Mouse (Mus musculus): ENCODE measurements at regions not wholly inside any gene's neighbourhood (a gene's known extent, or its start where the extent isn't known, plus 50 kb on each side); places are given as distances from the start of the nearest gene placed in this dataset.
A peak's percentile ranks its signal among the peaks of the same experiment; 100 is the strongest.

GRCm38 (mm10) chr9:63876886-63877285 is 119.1 kb upstream of the Smad3 start:
- H3K9me3 ChIP-seq, result no peaks in the 10 kb centered on the region
- H3K27ac ChIP-seq, result no peak overlapping the region
- peaks cover 42% of the 10 kb centered on the region for H3K4me1 ChIP-seq
- peak overlapping the region; percentile 14; the same call in 1 of the 2 replicates for H3K4me2 ChIP-seq (replicated peaks)
- no peak overlapping the region for H3K9ac ChIP-seq
- H3K4me3 ChIP-seq, result no peak overlapping the region
- H3K27me3 ChIP-seq (replicated peaks), result peaks cover 17% of the 10 kb centered on the region
- no peaks in the 10 kb centered on the region for H3K36me3 ChIP-seq
- 51% methylated on average over 13 of the region's 13 CpGs for WGBS
- ATAC-seq (ENCODE audit: low FRiP score, low read depth), result no peak

- no peak overlapping the region for H3K4me2 ChIP-seq (replicated peaks)
- H3K27me3 ChIP-seq (replicated peaks), result peaks cover 16% of the 10 kb centered on the region
- no peak overlapping the region for H3K4me3 ChIP-seq
- ATAC-seq (ENCODE audit: low FRiP score, low read depth), result no peak
- H3K27ac ChIP-seq, result no peak overlapping the region
- 84% methylated on average over 12 of the region's 12 CpGs for WGBS
- H3K36me3 ChIP-seq, result no peaks in the 10 kb centered on the region
- peaks cover 33% of the 10 kb centered on the region for H3K4me1 ChIP-seq
- no peaks in the 10 kb centered on the region for H3K9me3 ChIP-seq
- no peak overlapping the region for H3K9ac ChIP-seq
These were observed 118.2 kb upstream of the Smad3 start for GRCm38 (mm10) chr9:63876023-63876422.

- Histone ChIP-seq H3K4me2 (replicated peaks) (no peak overlapping the region), H3K9me3 (peaks cover under 1% of the 10 kb centered on the region; the same call in 1 of the 2 replicates), H3K27ac (no peak overlapping the region), H3K36me3 (no peaks in the 10 kb centered on the region), H3K4me1 (peaks cover 32% of the 10 kb centered on the region), H3K27me3 (replicated peaks) (peaks cover 16% of the 10 kb centered on the region), H3K9ac (no peak overlapping the region), H3K4me3 (no peak overlapping the region)
- 87% methylated on average over 5 of the region's 5 CpGs for WGBS
- ATAC-seq (ENCODE audit: low FRiP score, low read depth), result no peak
These were observed 117.4 kb upstream of the Smad3 start for GRCm38 (mm10) chr9:63875193-63875592.

GRCm38 (mm10) chr9:63864350-63864749 is 106.6 kb upstream of the Smad3 start:
- H3K4me3 ChIP-seq, result no peak overlapping the region
- ATAC-seq (ENCODE audit: low FRiP score, low read depth), result 0 out of 2 replicates have a peak, but pooled peaks have one; percentile 4
- peaks cover 12% of the 10 kb centered on the region for H3K4me1 ChIP-seq
- H3K36me3 ChIP-seq, result no peaks in the 10 kb centered on the region
- no peaks in the 10 kb centered on the region for H3K27me3 ChIP-seq (replicated peaks)
- H3K4me2 ChIP-seq (replicated peaks), result no peak overlapping the region
- H3K9me3 ChIP-seq, result peaks cover 4% of the 10 kb centered on the region; the same call in 1 of the 2 replicates
- H3K9ac ChIP-seq, result no peak overlapping the region
- H3K27ac ChIP-seq, result no peak overlapping the region
- 25% methylated on average over 11 of the region's 11 CpGs for WGBS

- 80% methylated on average over 4 of the region's 4 CpGs for WGBS
- no peaks in the 10 kb centered on the region for H3K27me3 ChIP-seq (replicated peaks)
- peaks cover 12% of the 10 kb centered on the region for H3K4me1 ChIP-seq
- H3K9me3 ChIP-seq, result no peaks in the 10 kb centered on the region
- ATAC-seq (ENCODE audit: low FRiP score, low read depth), result no peak
- H3K27ac ChIP-seq, result no peak overlapping the region
- H3K4me2 ChIP-seq (replicated peaks), result no peak overlapping the region
- H3K9ac ChIP-seq, result no peak overlapping the region
- no peaks in the 10 kb centered on the region for H3K36me3 ChIP-seq
- no peak overlapping the region for H3K4me3 ChIP-seq
These were observed 105.5 kb upstream of the Smad3 start for GRCm38 (mm10) chr9:63863328-63863727.

- no peaks in the 10 kb centered on the region for H3K27me3 ChIP-seq (replicated peaks)
- H3K27ac ChIP-seq, result no peak overlapping the region
- H3K36me3 ChIP-seq, result no peaks in the 10 kb centered on the region
- no peak for ATAC-seq (ENCODE audit: low FRiP score, low read depth)
- H3K4me3 ChIP-seq, result no peak overlapping the region
- H3K9ac ChIP-seq, result no peak overlapping the region
- H3K4me1 ChIP-seq, result peaks cover 12% of the 10 kb centered on the region
- WGBS, result 41% methylated on average over 6 of the region's 6 CpGs
- H3K9me3 ChIP-seq, result no peaks in the 10 kb centered on the region
- no peak overlapping the region for H3K4me2 ChIP-seq (replicated peaks)
These were observed 104.6 kb upstream of the Smad3 start for GRCm38 (mm10) chr9:63862427-63862826.

- Histone ChIP-seq H3K27me3 (replicated peaks) (no peaks in the 10 kb centered on the region), H3K4me1 (peaks cover 12% of the 10 kb centered on the region), H3K9ac (no peak overlapping the region), H3K9me3 (no peaks in the 10 kb centered on the region), H3K27ac (no peak overlapping the region), H3K4me3 (no peak overlapping the region), H3K4me2 (replicated peaks) (no peak overlapping the region), H3K36me3 (no peaks in the 10 kb centered on the region)
- WGBS, result 89% methylated on average over 4 of the region's 4 CpGs
- no peak for ATAC-seq (ENCODE audit: low FRiP score, low read depth)
These were observed 103.6 kb upstream of the Smad3 start for GRCm38 (mm10) chr9:63861418-63861817.

- 75% methylated on average over 2 of the region's 2 CpGs for WGBS
- no peaks in the 10 kb centered on the region for H3K36me3 ChIP-seq
- H3K27ac ChIP-seq, result no peak overlapping the region
- H3K27me3 ChIP-seq (replicated peaks), result no peaks in the 10 kb centered on the region
- peaks cover 12% of the 10 kb centered on the region for H3K4me1 ChIP-seq
- H3K9ac ChIP-seq, result no peak overlapping the region
- no peak overlapping the region for H3K4me3 ChIP-seq
- no peaks in the 10 kb centered on the region for H3K9me3 ChIP-seq
- ATAC-seq (ENCODE audit: low FRiP score, low read depth), result no peak
- H3K4me2 ChIP-seq (replicated peaks), result no peak overlapping the region
These were observed 102.4 kb upstream of the Smad3 start for GRCm38 (mm10) chr9:63860196-63860595.

GRCm38 (mm10) chr9:63856065-63856736 is 98.4 kb upstream of the Smad3 start:
- no peak for ATAC-seq (ENCODE audit: low FRiP score, low read depth)
- Histone ChIP-seq H3K4me3 (no peak overlapping the region), H3K9ac (no peak overlapping the region), H3K9me3 (no peaks in the 10 kb centered on the region), H3K27ac (no peak overlapping the region), H3K4me1 (peaks cover 6% of the 10 kb centered on the region; the same call in 1 of the 2 replicates), H3K36me3 (no peaks in the 10 kb centered on the region), H3K4me2 (replicated peaks) (no peak overlapping the region), H3K27me3 (replicated peaks) (no peaks in the 10 kb centered on the region)
- WGBS, result 78% methylated on average over 9 of the region's 9 CpGs

GRCm38 (mm10) chr9:63851809-63852208 is 94.0 kb upstream of the Smad3 start:
- Histone ChIP-seq H3K4me2 (replicated peaks) (no peak overlapping the region), H3K27ac (no peak overlapping the region), H3K9ac (no peak overlapping the region), H3K4me1 (peaks cover 6% of the 10 kb centered on the region; the same call in 1 of the 2 replicates), H3K27me3 (replicated peaks) (no peaks in the 10 kb centered on the region), H3K36me3 (no peaks in the 10 kb centered on the region), H3K4me3 (no peak overlapping the region), H3K9me3 (no peaks in the 10 kb centered on the region)
- ATAC-seq (ENCODE audit: low FRiP score, low read depth), result no peak
- WGBS, result 55% methylated on average over 12 of the region's 12 CpGs

- H3K9me3 ChIP-seq, result no peaks in the 10 kb centered on the region
- peaks cover 6% of the 10 kb centered on the region; the same call in 1 of the 2 replicates for H3K4me1 ChIP-seq
- H3K4me2 ChIP-seq (replicated peaks), result no peak overlapping the region
- H3K9ac ChIP-seq, result no peak overlapping the region
- WGBS, result 63% methylated on average over 2 of the region's 2 CpGs
- H3K27ac ChIP-seq, result no peak overlapping the region
- no peak for ATAC-seq (ENCODE audit: low FRiP score, low read depth)
- no peaks in the 10 kb centered on the region for H3K27me3 ChIP-seq (replicated peaks)
- H3K4me3 ChIP-seq, result no peak overlapping the region
- no peaks in the 10 kb centered on the region for H3K36me3 ChIP-seq
These were observed 92.5 kb upstream of the Smad3 start for GRCm38 (mm10) chr9:63850316-63850693.

- Histone ChIP-seq H3K4me1 (peaks cover 6% of the 10 kb centered on the region; the same call in 1 of the 2 replicates), H3K9ac (no peak overlapping the region), H3K27ac (no peak overlapping the region), H3K27me3 (replicated peaks) (no peaks in the 10 kb centered on the region), H3K36me3 (no peaks in the 10 kb centered on the region), H3K4me2 (replicated peaks) (no peak overlapping the region), H3K4me3 (no peak overlapping the region), H3K9me3 (no peaks in the 10 kb centered on the region)
- WGBS, result 75% methylated on average over 12 of the region's 12 CpGs
- no peak for ATAC-seq (ENCODE audit: low FRiP score, low read depth)
These were observed 91.9 kb upstream of the Smad3 start for GRCm38 (mm10) chr9:63849564-63850315.

Measured in neural tube, embryonic 12.5 days (tissue).